In genomic region chr9:86810696-86811232, GRCm38 (mm10) we compare ENCODE assay signal across 12 mouse cellular contexts.
DNase-seq lines count a peak whose midpoint lies in the region; ATAC-seq and TF ChIP-seq lines count a peak whose summit lies in the region.
"Had no signal": no experiment of that assay in that cellular context is flagged by ENCODE, and none has a peak within 500 bp of the region (broad histone marks: within the 10 kb centered on the region; RNA-seq: fewer than 3 reads in every experiment).

No protein-coding gene starts in this region.

- no peaks in the 10 kb centered on the region for H3K9me3 ChIP-seq in kidney, postnatal 0 days (replicated peaks; ENCODE audit: low read length)
- no peaks in the 10 kb centered on the region for H3K9me3 ChIP-seq in forebrain, embryonic 16.5 days (ENCODE audit: control insufficient read depth, low read length)
- H3K9me3 ChIP-seq: heart, embryonic 15.5 days; liver, embryonic 13.5 days had no signal

- no peak overlapping the region for H3K27ac ChIP-seq in cerebellum, adult 2 months (ENCODE audit: insufficient read depth, low read length)
- no peak overlapping the region for H3K27ac ChIP-seq in kidney, postnatal 0 days
- H3K27ac ChIP-seq in forebrain, embryonic 16.5 days (ENCODE audit: low read length): no peak overlapping the region
- H3K27ac ChIP-seq: heart, embryonic 15.5 days; liver, embryonic 13.5 days had no signal

- 0 out of 2 replicates have a peak, but pooled peaks have one; percentile 10 for TF ChIP-seq CTCF in cerebellum, adult 2 months (IDR thresholded peaks at IDR 0.05; ENCODE audit: borderline replicate concordance, insufficient read depth, low read depth, low read length)
- peak; percentile 56 for TF ChIP-seq CTCF in kidney, postnatal 0 days (IDR thresholded peaks at IDR 0.05; ENCODE audit: low read depth)

- H3K27me3 ChIP-seq in cerebellum, adult 2 months (ENCODE audit: control insufficient read depth, insufficient read depth, low read length): no peaks in the 10 kb centered on the region
- H3K27me3 ChIP-seq in kidney, postnatal 0 days (ENCODE audit: insufficient read depth, low read length): no peaks in the 10 kb centered on the region
- H3K27me3 ChIP-seq in forebrain, embryonic 16.5 days (replicated peaks; ENCODE audit: control insufficient read depth, insufficient read depth, low read length): no peaks in the 10 kb centered on the region
- H3K27me3 ChIP-seq: heart, embryonic 15.5 days; liver, embryonic 13.5 days had no signal

- H3K4me1 ChIP-seq in cerebellum, adult 2 months (ENCODE audit: control insufficient read depth, insufficient read depth, low read length): no peaks in the 10 kb centered on the region
- H3K4me1 ChIP-seq in kidney, postnatal 0 days (replicated peaks; ENCODE audit: insufficient read depth, low read length): no peaks in the 10 kb centered on the region
- no peaks in the 10 kb centered on the region for H3K4me1 ChIP-seq in forebrain, embryonic 16.5 days (replicated peaks; ENCODE audit: control insufficient read depth, insufficient read depth, low read length)
- H3K4me1 ChIP-seq: heart, embryonic 15.5 days; liver, embryonic 13.5 days had no signal

- H3K36me3 ChIP-seq in kidney, postnatal 0 days (ENCODE audit: insufficient read depth, low read length): no peaks in the 10 kb centered on the region
- peaks cover 4% of the 10 kb centered on the region for H3K36me3 ChIP-seq in forebrain, embryonic 16.5 days (ENCODE audit: control insufficient read depth, insufficient read depth)
- H3K36me3 ChIP-seq: heart, embryonic 15.5 days; liver, embryonic 13.5 days had no signal

- no peak overlapping the region for H3K4me3 ChIP-seq in cerebellum, adult 2 months (replicated peaks; ENCODE audit: insufficient read depth, low read depth, low read length)
- no peak overlapping the region for H3K4me3 ChIP-seq in kidney, postnatal 0 days (replicated peaks; ENCODE audit: low read depth, low read length)
- H3K4me3 ChIP-seq in forebrain, embryonic 16.5 days (replicated peaks; ENCODE audit: low read length): no peak overlapping the region
- H3K4me3 ChIP-seq: heart, embryonic 15.5 days; liver, embryonic 13.5 days had no signal

- WGBS in cerebellum, adult 2 months: 38% methylated on average over 5 of the region's 5 CpGs
- WGBS in kidney, postnatal 0 days: 51% methylated on average over 5 of the region's 5 CpGs
- WGBS in forebrain, embryonic 16.5 days: 41% methylated on average over 5 of the region's 5 CpGs

- no peak overlapping the region for H3K4me2 ChIP-seq in kidney, postnatal 0 days (ENCODE audit: low read length)
- H3K4me2 ChIP-seq in forebrain, embryonic 16.5 days (ENCODE audit: low read length): no peak overlapping the region
- H3K4me2 ChIP-seq: heart, embryonic 15.5 days; liver, embryonic 13.5 days had no signal

- no peak for TF ChIP-seq POLR2A in cerebellum, adult 2 months (IDR thresholded peaks at IDR 0.05; ENCODE audit: borderline replicate concordance, insufficient read depth, low read length)

- no peak for ATAC-seq in kidney, postnatal 0 days (replicated peaks; ENCODE audit: low FRiP score, low read depth)
- peak; percentile 54 for ATAC-seq in forebrain, embryonic 16.5 days

- H3K9ac ChIP-seq in kidney, postnatal 0 days (ENCODE audit: low read depth, low read length): no peak overlapping the region
- H3K9ac ChIP-seq in forebrain, embryonic 16.5 days (replicated peaks; ENCODE audit: low read depth, low read length): no peak overlapping the region
- H3K9ac ChIP-seq: heart, embryonic 15.5 days; liver, embryonic 13.5 days had no signal

- no peak for DNase-seq in cerebellum, adult 2 months
- no peak for DNase-seq in cerebellum, adult 9-11 months
- DNase-seq in kidney, postnatal 0 days (ENCODE audit: low spot score): peak; percentile 46
- no peak for DNase-seq in kidney, postnatal 36 days
- peak; percentile 6 for DNase-seq in MEL-GATA-1-ER (ENCODE audit: extremely low read depth, low read depth)
- DNase-seq in natural killer cell, adult 2 months (ENCODE audit: low spot score in 2 of 2): no peak
- no peak for DNase-seq in gastrocnemius, postnatal 4 days (ENCODE audit: low spot score in 2 of 2)
- DNase-seq: kidney, adult 2 months; layer of hippocampus, postnatal 36 days; liver, embryonic 13.5 days had no signal

Comparison
In these comparisons a context has a peak if more than half of its experiments do, and no peak if none do; other contexts are left out.
1. DNase-seq: peak in kidney, postnatal 0 days (single experiment) and MEL-GATA-1-ER (single experiment); none in cerebellum, adult 2 months (0 of 2), cerebellum, adult 9-11 months (single experiment), kidney, postnatal 36 days (0 of 2), natural killer cell, adult 2 months (0 of 2) and gastrocnemius, postnatal 4 days (0 of 2).